Mouse (Mus musculus) intestine, embryonic 14.5 days (tissue): ENCODE results near the gene Olfr1490. TPM values are rescaled to one million over a fixed set of nuclear protein-coding genes. Genes with fewer than 3 reads are reported as not detected.
"Not testable (repeated sequence)": the region's sequence is repeated elsewhere in the genome, so short reads cannot be mapped to it uniquely, and the experiment has no call there.

Experiments used
- ATAC-seq: fragments of 200-750 bp; cut with Nextera tagmentation; replicated peaks from 2 replicates; pipeline ENCODE4 v1.8.0; 2017; ENCODE audit warnings: low read depth, moderate number of reproducible peaks, moderate TSS enrichment, moderate library complexity; ENCODE audit not compliant: low FRiP score, low TSS enrichment
- DNase-seq: peaks from one replicate; pipeline ENCODE4 v3.0.0-alpha.2; 2018; ENCODE audit warnings: low spot score
- H3K27ac ChIP-seq: fragments of 300-500 bp; sonication (generic); 2 replicates; pipeline ENCODE4 v1.5.1; 2014; ENCODE audit warnings: low read depth, mild to moderate bottlenecking, control low read depth
- H3K27me3 ChIP-seq: fragments of 300-500 bp; sonication (generic); replicated peaks from 2 replicates; pipeline ENCODE4 v1.6.1; 2014; ENCODE audit warnings: low read length, control low read depth; ENCODE audit not compliant: control insufficient read depth, insufficient read depth
- H3K36me3 ChIP-seq: fragments of 300-500 bp; sonication (generic); 2 replicates; pipeline ENCODE4 v1.6.1; 2014; ENCODE audit warnings: low read length, control low read depth; ENCODE audit not compliant: control insufficient read depth, insufficient read depth
- H3K4me1 ChIP-seq: fragments of 300-500 bp; sonication (generic); replicated peaks from 2 replicates; pipeline ENCODE4 v1.6.1; 2014; ENCODE audit warnings: low read length, control low read depth, mixed read lengths; ENCODE audit not compliant: control insufficient read depth, insufficient read depth
- H3K4me2 ChIP-seq: fragments of 300-500 bp; sonication (generic); 2 replicates; pipeline ENCODE4 v1.6.1; 2014; ENCODE audit warnings: low read length
- H3K4me3 ChIP-seq: fragments of 300-500 bp; sonication (generic); 2 replicates; pipeline ENCODE4 v1.5.1; 2014; ENCODE audit warnings: low read depth, low read length, control low read depth, mixed read lengths
- H3K9ac ChIP-seq: fragments of 300-500 bp; sonication (generic); 2 replicates; pipeline ENCODE4 v1.6.1; 2014; ENCODE audit warnings: mild to moderate bottlenecking, low read length
- H3K9me3 ChIP-seq: fragments of 300-500 bp; sonication (generic); 2 replicates; pipeline ENCODE4 v1.6.1; 2016; ENCODE audit warnings: low read length, control low read depth; ENCODE audit not compliant: control insufficient read depth
- WGBS: fragments of 180-500 bp; shearing (Covaris S2); extraction: QIAGEN DNeasy Blood & Tissue Kit; methylation state at CpG from one replicate; pipeline ENCODE4 v1.1.7; 2014; 5-methylcytosine and 5-hydroxymethylcytosine counted together
- microRNA-seq: library from miRNA; unstranded; fragments of <30 nt; microRNA quantifications from one replicate; pipeline ENCODE4, GENCODE M21; 2016
- polyA plus RNA-seq: library from polyadenylated mRNA; unstranded; fragments of >200 nt; fragmentation: Nextera tagmentation; extraction: Ambion mirVana; gene quantifications from 2 replicates; pipeline ENCODE4 v1.2.1, GENCODE M21; 2014

Olfr1490 gene
- polyA plus RNA-seq = not detected in 2 replicates

DNA sequence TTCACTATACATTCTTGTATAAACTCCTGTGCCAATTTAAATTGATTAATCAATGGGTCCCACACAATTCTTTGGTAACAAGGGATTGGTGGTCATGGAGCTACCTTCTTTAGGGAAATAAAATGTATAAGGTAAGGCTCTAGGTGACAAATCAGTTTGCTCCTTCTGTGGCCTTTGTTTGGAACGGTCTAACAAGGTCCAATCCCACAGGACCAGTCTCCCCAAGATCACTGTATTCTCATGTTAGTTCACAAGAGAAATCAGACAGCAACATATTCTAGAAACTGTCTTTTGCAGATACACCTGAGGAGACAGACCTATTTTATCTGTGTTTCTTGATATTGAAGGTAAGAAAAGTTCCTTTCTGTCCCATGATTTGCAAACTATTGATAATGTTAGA lies at the start of gene Olfr1490:
Gene Olfr1490 (plus strand): TSS at position 301 of the 400 bp plus-strand sequence.
- WGBS = 76% methylated on average over 1 of the region's 1 CpGs

DNA sequence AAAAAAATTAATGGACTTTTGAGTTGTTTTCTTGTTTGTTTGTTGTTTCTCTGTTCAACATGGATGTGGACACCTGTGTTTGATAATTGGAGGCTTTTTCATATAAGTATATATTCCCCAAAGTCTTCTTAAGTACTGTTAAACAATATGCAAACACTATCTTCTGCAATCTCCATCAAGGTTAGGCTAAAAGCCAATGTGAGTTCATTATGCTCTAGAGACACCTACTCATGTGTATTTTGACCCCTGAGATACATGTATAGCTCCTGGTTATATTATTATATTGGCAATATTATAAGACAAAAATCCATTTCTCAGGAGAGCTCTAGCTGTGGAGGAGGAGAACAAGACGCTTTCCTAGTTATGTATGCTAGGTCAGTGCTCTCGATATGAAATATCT lies 33.8 kb upstream of the Olfr1490 start, which contains the start of gene Olfr1487:
Gene Olfr1487 (plus strand): TSS at position 301 of the 400 bp plus-strand sequence.
- not testable (repeated sequence) for H3K9me3 ChIP-seq, H3K27me3 ChIP-seq, H3K4me3 ChIP-seq, H3K4me1 ChIP-seq, H3K4me2 ChIP-seq, H3K27ac ChIP-seq, H3K36me3 ChIP-seq, ATAC-seq, H3K9ac ChIP-seq, DNase-seq
- 85% methylated on average over 2 of the region's 2 CpGs for WGBS

More for the DNA sequence above, at the start of gene Olfr1490:
- ATAC-seq (no peak), DNase-seq (no peak)
- Histone ChIP-seq H3K36me3 (no peaks in the 10 kb centered on the region), H3K27me3 (no peaks in the 10 kb centered on the region), H3K27ac (no peak within 1 kb of the TSS), H3K4me3 (no peak within 1 kb of the TSS), H3K9ac (no peak within 1 kb of the TSS), H3K4me1 (no peaks in the 10 kb centered on the region), H3K4me2 (no peak within 1 kb of the TSS), H3K9me3 (no peaks in the 10 kb centered on the region)

DNA sequence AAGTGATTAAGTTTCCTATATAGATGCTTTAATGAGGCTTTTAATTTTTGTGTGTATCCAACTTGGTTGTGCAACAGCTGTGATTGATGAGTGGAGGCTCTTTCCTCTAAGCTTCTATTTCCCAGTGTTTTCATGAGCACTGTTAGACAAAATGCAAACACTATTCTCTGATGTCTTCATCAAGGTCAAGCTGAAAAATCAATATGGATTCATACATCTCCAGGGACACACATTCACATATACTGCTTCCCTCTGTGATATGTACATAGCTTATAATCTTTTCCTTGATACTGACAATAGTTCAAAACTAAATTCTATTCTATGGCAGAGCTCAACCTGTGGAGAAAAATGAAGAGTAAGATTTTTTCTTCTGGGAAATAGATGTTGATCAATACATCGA lies 19.6 kb upstream of the Olfr1490 start, which contains the start of gene Olfr1489:
Gene Olfr1489 (plus strand): TSS at position 301 of the 400 bp plus-strand sequence.
- H3K4me3 ChIP-seq = no peak within 1 kb of the TSS
- no peak for DNase-seq
- no peak within 1 kb of the TSS for H3K27ac ChIP-seq
- H3K9ac ChIP-seq = no peak within 1 kb of the TSS
- no peak within 1 kb of the TSS for H3K4me2 ChIP-seq
- no peaks in the 10 kb centered on the region; the same call in 1 of the 2 replicates for H3K9me3 ChIP-seq
- no peaks in the 10 kb centered on the region for H3K36me3 ChIP-seq
- WGBS = 73% methylated on average over 1 of the region's 1 CpGs
- H3K27me3 ChIP-seq = no peaks in the 10 kb centered on the region
- H3K4me1 ChIP-seq = no peaks in the 10 kb centered on the region
- ATAC-seq = no peak

DNA sequence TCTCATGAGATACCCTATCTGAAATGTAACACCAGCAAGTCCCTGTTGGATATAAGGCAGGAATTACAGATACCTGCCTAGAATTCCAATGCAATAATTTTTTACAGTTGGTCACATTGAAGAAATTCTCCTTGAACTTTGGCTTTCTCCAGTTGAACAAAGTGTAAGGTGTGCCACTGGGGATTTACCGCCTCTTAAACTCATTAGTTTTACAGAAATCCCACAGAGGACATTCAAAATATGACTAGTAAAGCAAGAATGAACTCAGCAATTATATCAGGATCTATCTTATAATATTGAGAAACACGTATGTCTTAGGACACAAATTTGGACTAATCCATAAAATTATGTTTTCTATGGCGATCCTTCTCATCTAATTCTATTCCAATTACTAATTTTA lies 46.1 kb downstream of the Olfr1490 start, which contains the start of gene Olfr1491:
Gene Olfr1491 (plus strand): TSS at position 301 of the 400 bp plus-strand sequence.
- no peak within 1 kb of the TSS for H3K4me3 ChIP-seq
- DNase-seq (no peak), ATAC-seq (no peak)
- H3K9ac ChIP-seq = no peak within 1 kb of the TSS
- no peak within 1 kb of the TSS for H3K27ac ChIP-seq
- H3K9me3 ChIP-seq = no peaks in the 10 kb centered on the region
- H3K4me1 ChIP-seq = no peaks in the 10 kb centered on the region
- H3K27me3 ChIP-seq = no peaks in the 10 kb centered on the region
- H3K4me2 ChIP-seq = no peak within 1 kb of the TSS
- H3K36me3 ChIP-seq = no peaks in the 10 kb centered on the region
- WGBS = 80% methylated on average over 3 of the region's 3 CpGs

Small RNA genes lying within 50 kb of the gene (microRNA-seq; reads per million reads assigned to microRNA genes)
- gene Gm23931 = not detected

Other genes starting within 250 kb of the Olfr1490 start
- gene Olfr1469, start 243.2 kb upstream of the Olfr1490 start, polyA plus RNA-seq = not detected in 2 replicates
- gene Olfr1471, start 207.7 kb upstream of the Olfr1490 start, polyA plus RNA-seq = not detected in 2 replicates
- not detected in 2 replicates for gene Olfr1472, start 195.0 kb upstream of the Olfr1490 start, polyA plus RNA-seq
- gene Olfr1474, start 181.5 kb upstream of the Olfr1490 start, polyA plus RNA-seq = not detected in 2 replicates
- not detected in 2 replicates for gene Olfr1475, start 170.9 kb upstream of the Olfr1490 start, polyA plus RNA-seq
- not detected in 2 replicates for gene Olfr1477, start 150.5 kb upstream of the Olfr1490 start, polyA plus RNA-seq
- gene Olfr1480, start 123.2 kb upstream of the Olfr1490 start, polyA plus RNA-seq = not detected in 2 replicates
- gene Olfr1484, start 67.6 kb upstream of the Olfr1490 start, polyA plus RNA-seq = not detected in 2 replicates
- gene Olfr1487, start 33.7 kb upstream of the Olfr1490 start, polyA plus RNA-seq = not detected in 2 replicates
- not detected in 2 replicates for gene Olfr1489, start 19.5 kb upstream of the Olfr1490 start, polyA plus RNA-seq
- not detected in 2 replicates for gene Olfr1491, start 46.2 kb downstream of the Olfr1490 start, polyA plus RNA-seq
- gene Olfr1493-ps1, start 72.2 kb downstream of the Olfr1490 start, polyA plus RNA-seq = not detected in 2 replicates
- not detected in 2 replicates for gene Olfr1494, start 88.6 kb downstream of the Olfr1490 start, polyA plus RNA-seq
- gene Olfr1495, start 113.5 kb downstream of the Olfr1490 start, polyA plus RNA-seq = not detected in 2 replicates
- gene Olfr1496, start 126.8 kb downstream of the Olfr1490 start, polyA plus RNA-seq = not detected in 2 replicates
- gene Olfr1497, start 147.1 kb downstream of the Olfr1490 start, polyA plus RNA-seq = not detected in 2 replicates
- not detected in 2 replicates for gene Olfr1499, start 168.4 kb downstream of the Olfr1490 start, polyA plus RNA-seq
- not detected in 2 replicates for gene Olfr1500, start 179.4 kb downstream of the Olfr1490 start, polyA plus RNA-seq
- not detected in 2 replicates for gene Olfr1501, start 199.6 kb downstream of the Olfr1490 start, polyA plus RNA-seq
- gene Olfr1502, start 210.7 kb downstream of the Olfr1490 start, polyA plus RNA-seq = not detected in 2 replicates
- gene Olfr1504, start 246.8 kb downstream of the Olfr1490 start, polyA plus RNA-seq = not detected in 2 replicates